Mouse (Mus musculus) embryonic facial prominence, embryonic 14.5 days (tissue): ENCODE results near the gene Ankrd52. TPM values are rescaled to one million over a fixed set of nuclear protein-coding genes. Genes with fewer than 3 reads are reported as not detected.

ENCODE experiments used
- ATAC-seq: fragments of 200-750 bp; cut with Nextera tagmentation; 2 replicates; pipeline ENCODE4 v1.8.0; 2017; ENCODE audit warnings: low read depth, moderate number of reproducible peaks, moderate TSS enrichment
- DNase-seq: peaks from one replicate; pipeline ENCODE4 v3.0.0-alpha.2; 2015; ENCODE audit warnings: low spot score
- H3K27ac ChIP-seq: fragments of 300-500 bp; sonication (generic); replicated peaks from 2 replicates; pipeline ENCODE4 v1.5.1; 2014; ENCODE audit warnings: low read depth, mild to moderate bottlenecking, low read length, moderate library complexity
- H3K27me3 ChIP-seq: fragments of 300-500 bp; sonication (generic); replicated peaks from 2 replicates; pipeline ENCODE4 v1.6.1; 2014; ENCODE audit warnings: low read length; ENCODE audit not compliant: control insufficient read depth, insufficient read depth
- H3K36me3 ChIP-seq: fragments of 300-500 bp; sonication (generic); 2 replicates; pipeline ENCODE4 v1.6.1; 2014; ENCODE audit warnings: low read length, mixed read lengths; ENCODE audit not compliant: control insufficient read depth, insufficient read depth
- H3K4me1 ChIP-seq: fragments of 300-500 bp; sonication (generic); 2 replicates; pipeline ENCODE4 v1.6.1; 2014; ENCODE audit warnings: antibody characterized with exemption, low read length; ENCODE audit not compliant: control insufficient read depth, insufficient read depth
- H3K4me2 ChIP-seq: fragments of 300-500 bp; sonication (generic); 2 replicates; pipeline ENCODE4 v1.6.1; 2014; ENCODE audit warnings: low read depth, mild to moderate bottlenecking, low read length, moderate library complexity, mixed read lengths
- H3K4me3 ChIP-seq: fragments of 300-500 bp; sonication (generic); 2 replicates; pipeline ENCODE4 v1.5.1; 2014; ENCODE audit warnings: low read depth, mild to moderate bottlenecking, low read length
- H3K9ac ChIP-seq: fragments of 300-500 bp; sonication (generic); 2 replicates; pipeline ENCODE4 v1.6.1; 2014; ENCODE audit warnings: low read depth, mild to moderate bottlenecking, low read length, moderate library complexity, mixed read lengths
- H3K9me3 ChIP-seq: fragments of 300-500 bp; sonication (generic); 2 replicates; pipeline ENCODE4 v1.6.1; 2016; ENCODE audit warnings: low read length; ENCODE audit not compliant: control insufficient read depth
- WGBS: fragments of 180-500 bp; shearing (Covaris S2); extraction: QIAGEN DNeasy Blood & Tissue Kit; methylation state at CpG from one replicate; pipeline ENCODE4 v1.1.7; 2014; 5-methylcytosine and 5-hydroxymethylcytosine counted together
- polyA plus RNA-seq: library from polyadenylated mRNA; unstranded; fragments of >200 nt; fragmentation: Nextera tagmentation; extraction: Ambion mirVana; gene quantifications from 2 replicates; pipeline ENCODE4 v1.2.1, GENCODE M21; 2014

The Ankrd52 gene
- polyA plus RNA-seq, 1 experiment from 2014 or later: 11.9 TPM

DNA sequence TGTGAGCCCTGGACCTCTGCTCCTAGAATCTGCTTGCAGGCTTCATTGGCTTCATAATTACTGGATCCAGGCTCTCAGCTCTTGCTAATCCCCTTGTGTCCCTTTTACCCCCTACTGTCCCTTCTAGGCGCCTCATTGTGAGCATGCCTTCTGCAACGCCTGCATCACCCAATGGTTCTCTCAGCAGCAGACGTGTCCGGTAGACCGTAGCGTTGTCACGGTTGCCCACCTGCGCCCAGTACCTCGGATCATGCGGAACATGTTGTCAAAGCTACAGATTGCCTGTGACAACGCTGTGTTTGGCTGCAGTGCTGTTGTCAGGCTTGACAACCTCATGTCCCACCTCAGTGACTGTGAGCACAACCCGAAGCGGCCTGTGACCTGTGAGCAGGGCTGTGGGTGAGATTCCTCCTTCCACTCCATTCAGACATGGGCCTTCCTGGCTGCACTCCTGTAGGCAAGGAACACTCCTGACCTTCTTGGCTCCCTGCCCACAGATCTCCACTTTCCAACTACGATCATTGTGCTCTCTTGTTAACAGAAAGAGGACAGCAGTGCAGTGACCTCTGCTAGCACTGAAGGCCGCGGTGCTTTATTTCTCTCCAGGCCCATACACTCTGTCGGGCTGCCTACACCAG is 58.4 kb downstream of the Ankrd52 start:
- WGBS: 88% methylated on average over 17 of the region's 17 CpGs
- H3K9ac ChIP-seq: no peak overlapping the region

DNA sequence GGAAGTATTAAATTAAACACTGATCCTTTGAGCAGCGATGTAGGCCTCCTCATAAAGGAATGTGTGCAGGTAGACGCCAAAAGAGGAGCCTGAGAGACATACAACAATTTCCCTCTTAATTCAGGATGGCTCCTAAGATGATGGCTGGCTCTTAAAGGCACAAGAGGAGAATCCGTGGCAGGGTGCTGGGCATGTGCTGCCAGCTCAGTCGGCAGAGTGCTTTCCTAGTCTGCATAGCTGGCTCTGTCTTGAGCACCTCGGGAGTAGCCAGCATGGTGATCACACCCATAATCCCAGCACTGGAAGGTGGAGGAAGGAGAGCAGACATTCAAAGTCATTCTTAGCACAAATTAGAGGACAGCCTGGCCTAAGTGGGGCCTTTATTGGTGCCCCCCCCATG is 59.0 kb downstream of the Ankrd52 start:
- Histone ChIP-seq H3K9ac (no peak overlapping the region), H3K9me3 (no peaks in the 10 kb centered on the region), H3K27me3 (no peaks in the 10 kb centered on the region), H3K4me3 (no peak overlapping the region), H3K4me2 (no peak overlapping the region), H3K36me3 (peaks cover 89% of the 10 kb centered on the region), H3K27ac (no peak overlapping the region), H3K4me1 (no peaks in the 10 kb centered on the region)
- ATAC-seq (no peak), DNase-seq (no peak)
- 90% methylated on average over 5 of the region's 5 CpGs for WGBS

More for the DNA sequence above, 58.4 kb downstream of the Ankrd52 start:
- no peak for DNase-seq
- Histone ChIP-seq H3K4me1 (no peaks in the 10 kb centered on the region), H3K9me3 (no peaks in the 10 kb centered on the region), H3K36me3 (peaks cover 89% of the 10 kb centered on the region), H3K4me3 (no peak overlapping the region), H3K27ac (no peak overlapping the region), H3K27me3 (no peaks in the 10 kb centered on the region), H3K4me2 (no peak overlapping the region)
- no peak for ATAC-seq

GRCm38 (mm10) chr10:128436376-128436775 is 59.5 kb downstream of the Ankrd52 start:
- Histone ChIP-seq H3K9ac (no peak overlapping the region), H3K4me2 (no peak overlapping the region), H3K27ac (no peak overlapping the region), H3K36me3 (peaks cover 90% of the 10 kb centered on the region), H3K4me3 (no peak overlapping the region), H3K4me1 (no peaks in the 10 kb centered on the region), H3K27me3 (no peaks in the 10 kb centered on the region), H3K9me3 (no peaks in the 10 kb centered on the region)
- DNase-seq: no peak
- 97% methylated on average over 8 of the region's 8 CpGs for WGBS
- no peak for ATAC-seq

- ATAC-seq (no peak), DNase-seq (no peak)
- Histone ChIP-seq H3K4me3 (no peak overlapping the region), H3K4me1 (no peaks in the 10 kb centered on the region), H3K9ac (no peak overlapping the region), H3K36me3 (peaks cover 82% of the 10 kb centered on the region), H3K27ac (no peak overlapping the region), H3K27me3 (no peaks in the 10 kb centered on the region), H3K9me3 (no peaks in the 10 kb centered on the region), H3K4me2 (no peak overlapping the region)
- WGBS: 72% methylated on average over 10 of the region's 10 CpGs
These were observed 61.9 kb downstream of the Ankrd52 start for GRCm38 (mm10) chr10:128438675-128439279.

DNA sequence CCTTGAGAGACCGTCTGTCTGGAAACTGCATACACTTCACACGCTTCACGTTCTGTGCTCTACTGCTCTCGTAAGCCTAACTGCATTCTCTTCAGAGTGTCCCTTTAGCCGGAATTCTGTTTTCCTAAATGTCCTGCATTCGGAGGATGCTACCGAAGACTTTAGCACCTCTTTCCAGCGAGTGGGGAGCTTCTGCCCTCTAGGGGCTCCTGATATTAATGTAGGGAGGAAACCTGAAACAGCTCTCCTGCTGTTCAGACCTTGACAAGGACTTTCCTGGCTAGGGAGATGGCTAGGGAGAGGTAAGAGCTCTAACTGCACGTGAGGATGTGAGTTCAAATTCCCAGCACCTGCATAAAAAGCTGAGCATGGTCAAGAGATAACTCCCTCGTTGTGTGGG is 63.5 kb downstream of the Ankrd52 start:
- Histone ChIP-seq H3K27me3 (no peaks in the 10 kb centered on the region), H3K9me3 (no peaks in the 10 kb centered on the region), H3K4me3 (no peak overlapping the region), H3K4me2 (no peak overlapping the region), H3K27ac (no peak overlapping the region), H3K9ac (no peak overlapping the region), H3K4me1 (no peaks in the 10 kb centered on the region), H3K36me3 (peaks cover 68% of the 10 kb centered on the region)
- DNase-seq: peak; percentile 30
- 65% methylated on average over 10 of the region's 10 CpGs for WGBS
- ATAC-seq: no peak

DNA sequence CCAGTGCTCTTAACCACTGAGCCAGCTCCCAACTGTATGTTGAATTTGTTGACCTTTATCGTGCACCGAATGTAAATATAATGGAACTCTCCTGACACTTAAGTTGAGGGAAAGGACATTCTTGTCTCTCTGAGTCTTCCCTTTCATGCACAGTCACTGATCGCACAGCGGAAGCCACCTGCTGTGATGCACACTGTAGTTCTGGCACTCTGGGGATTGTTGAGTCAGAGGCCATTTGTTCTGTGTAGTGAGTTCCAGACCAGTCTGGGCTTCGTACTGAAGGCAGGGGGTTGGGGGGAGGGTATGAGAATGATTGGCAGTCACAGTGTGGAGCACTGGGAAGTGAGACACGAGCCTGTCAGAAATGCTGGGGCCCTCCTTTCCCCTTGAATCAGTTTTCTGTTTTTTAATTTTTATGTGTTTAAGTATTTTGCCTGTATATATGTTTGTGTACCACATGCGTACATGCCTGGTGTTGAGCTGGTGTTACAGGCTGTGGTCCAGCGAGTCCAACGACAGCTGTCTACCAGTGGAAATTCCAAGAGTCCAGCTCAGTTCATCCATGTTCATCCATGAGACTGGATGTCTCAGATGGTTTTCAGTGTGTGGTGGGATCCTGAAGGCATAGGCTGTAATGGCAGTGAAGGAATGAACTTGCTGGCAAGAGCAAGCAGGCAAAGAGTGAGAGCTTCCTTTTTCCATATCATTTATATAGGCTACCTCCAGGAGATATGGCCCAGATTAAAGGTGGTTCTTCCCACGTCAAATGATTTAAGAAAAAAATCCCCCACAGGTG is 64.6 kb downstream of the Ankrd52 start:
- no peak for ATAC-seq
- Histone ChIP-seq H3K27me3 (no peaks in the 10 kb centered on the region), H3K9me3 (no peaks in the 10 kb centered on the region), H3K4me1 (no peaks in the 10 kb centered on the region), H3K36me3 (peaks cover 57% of the 10 kb centered on the region), H3K9ac (no peak overlapping the region), H3K4me2 (no peak overlapping the region), H3K4me3 (no peak overlapping the region), H3K27ac (no peak overlapping the region)
- WGBS: 86% methylated on average over 10 of the region's 10 CpGs
- DNase-seq: no peak

DNA sequence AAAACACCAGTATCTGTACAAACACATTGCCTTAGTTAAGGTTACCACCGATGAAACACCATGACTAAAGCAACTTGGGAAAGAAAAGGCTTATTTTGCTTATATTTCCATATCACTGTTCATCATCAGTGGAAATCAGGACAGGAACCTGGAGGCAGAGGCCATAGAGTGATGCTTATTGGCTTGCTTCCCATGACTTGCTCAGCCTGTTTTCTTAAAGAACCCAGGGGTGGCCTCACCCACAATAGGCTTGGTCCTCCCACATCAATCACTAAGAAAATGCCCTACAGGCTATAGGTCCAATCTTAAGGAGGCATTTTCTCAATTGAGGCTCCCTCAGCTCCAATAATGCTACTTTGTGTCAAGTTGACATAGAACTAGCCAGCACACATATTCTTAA is 65.8 kb downstream of the Ankrd52 start:
- 75% methylated on average over 1 of the region's 1 CpGs for WGBS
- Histone ChIP-seq H3K4me3 (no peak overlapping the region), H3K27ac (no peak overlapping the region), H3K9me3 (no peaks in the 10 kb centered on the region), H3K9ac (no peak overlapping the region), H3K27me3 (no peaks in the 10 kb centered on the region), H3K36me3 (peaks cover 45% of the 10 kb centered on the region), H3K4me1 (no peaks in the 10 kb centered on the region), H3K4me2 (no peak overlapping the region)
- ATAC-seq (no peak), DNase-seq (peak; percentile 50)

- ATAC-seq: no peak
These were observed 67.4 kb downstream of the Ankrd52 start for GRCm38 (mm10) chr10:128444354-128444753.

More at GRCm38 (mm10) chr10:128444354-128444753, 67.4 kb downstream of the Ankrd52 start:
- Histone ChIP-seq H3K9ac (no peak overlapping the region), H3K27ac (no peak overlapping the region), H3K4me2 (no peak overlapping the region), H3K4me3 (no peak overlapping the region), H3K27me3 (no peaks in the 10 kb centered on the region), H3K36me3 (peaks cover 29% of the 10 kb centered on the region), H3K9me3 (no peaks in the 10 kb centered on the region), H3K4me1 (no peaks in the 10 kb centered on the region)
- WGBS: 61% methylated on average over 6 of the region's 6 CpGs
- DNase-seq: no peak
